Mouse (Mus musculus) thymus, postnatal 14 days (tissue): ENCODE data around the gene Bex1.
A peak's percentile ranks its signal among the peaks of the same experiment; 100 is the strongest.

Source experiments
- DNase-seq: peaks from one replicate; pipeline ENCODE4 v3.0.0; 2021

Bex1 gene

GRCm38 (mm10) chrX:136214729-136215677, at the start of gene Bex1, which contains the start of gene Tceal7:
TSS of gene Bex1 (minus strand) at chrX:136215513.
TSS of gene Tceal7 (plus strand) at chrX:136214779.
- peak; percentile 18 for DNase-seq

GRCm38 (mm10) chrX:136252023-136252729, 36.9 kb upstream of the Bex1 start:
- DNase-seq: no peak

GRCm38 (mm10) chrX:136249671-136250070, 34.4 kb upstream of the Bex1 start:
- no peak for DNase-seq

- no peak for DNase-seq
Observed at GRCm38 (mm10) chrX:136248811-136249210, 33.5 kb upstream of the Bex1 start.

GRCm38 (mm10) chrX:136245521-136246071, 30.3 kb upstream of the Bex1 start:
- peak; percentile 30 for DNase-seq

GRCm38 (mm10) chrX:136244574-136245229, 29.4 kb upstream of the Bex1 start, which contains the start of gene Tceal9:
TSS of gene Tceal9 (plus strand) at chrX:136245079.
- DNase-seq: peak; percentile 59

GRCm38 (mm10) chrX:136243181-136243580, 27.9 kb upstream of the Bex1 start:
- no peak for DNase-seq

GRCm38 (mm10) chrX:136238118-136238517, 22.8 kb upstream of the Bex1 start:
- peak; percentile 33 for DNase-seq

GRCm38 (mm10) chrX:136227768-136228167, 12.5 kb upstream of the Bex1 start:
- DNase-seq: no peak

GRCm38 (mm10) chrX:136223714-136224113, 8.4 kb upstream of the Bex1 start:
- no peak for DNase-seq

- DNase-seq: no peak
Observed at GRCm38 (mm10) chrX:136216303-136216702, 990 bp upstream of the Bex1 start.

GRCm38 (mm10) chrX:136213396-136213795, 1.9 kb downstream of the Bex1 start:
- no peak for DNase-seq

GRCm38 (mm10) chrX:136204406-136204805, 10.9 kb downstream of the Bex1 start:
- no peak for DNase-seq

GRCm38 (mm10) chrX:136203664-136204066, 11.6 kb downstream of the Bex1 start, which contains the start of gene Tceal5:
TSS of gene Tceal5 (minus strand) at chrX:136203876.
- no peak for DNase-seq

GRCm38 (mm10) chrX:136203257-136203656, 12.1 kb downstream of the Bex1 start:
- DNase-seq: no peak

GRCm38 (mm10) chrX:136196873-136197272, 18.4 kb downstream of the Bex1 start:
- DNase-seq: peak; percentile 55

GRCm38 (mm10) chrX:136195193-136195944, 19.9 kb downstream of the Bex1 start:
- DNase-seq: no peak

- DNase-seq: no peak
Observed at GRCm38 (mm10) chrX:136183107-136183506, 32.2 kb downstream of the Bex1 start.

- peak; percentile 57 for DNase-seq
Observed at GRCm38 (mm10) chrX:136180897-136181553, 34.3 kb downstream of the Bex1 start.

- no peak for DNase-seq
Observed at GRCm38 (mm10) chrX:136172786-136173185, 42.5 kb downstream of the Bex1 start.

- DNase-seq: peak; percentile 37
Observed at GRCm38 (mm10) chrX:136172118-136172551, 43.2 kb downstream of the Bex1 start, which contains the start of gene Tceal8. TSS of gene Tceal8 (minus strand) at chrX:136172342.
